Mouse (Mus musculus) embryonic fibroblast, embryonic 13.5 days (primary cell): ENCODE results near the gene Zbtb3.
"Not testable (repeated sequence)": the region's sequence is repeated elsewhere in the genome, so short reads cannot be mapped to it uniquely, and the experiment has no call there.

Source experiments
- CTCF ChIP-seq: IDR thresholded peaks from 2 replicates; pipeline ENCODE4 v1.5.1; 2011; ENCODE audit warnings: mild to moderate bottlenecking, control low read depth, low read length, moderate library complexity, borderline replicate concordance; ENCODE audit not compliant: insufficient read depth
- POLR2A ChIP-seq: IDR thresholded peaks from 2 replicates; pipeline ENCODE4 v1.6.1; 2011; ENCODE audit warnings: low read depth, mild to moderate bottlenecking, control low read depth, low read length, moderate library complexity

DNA sequence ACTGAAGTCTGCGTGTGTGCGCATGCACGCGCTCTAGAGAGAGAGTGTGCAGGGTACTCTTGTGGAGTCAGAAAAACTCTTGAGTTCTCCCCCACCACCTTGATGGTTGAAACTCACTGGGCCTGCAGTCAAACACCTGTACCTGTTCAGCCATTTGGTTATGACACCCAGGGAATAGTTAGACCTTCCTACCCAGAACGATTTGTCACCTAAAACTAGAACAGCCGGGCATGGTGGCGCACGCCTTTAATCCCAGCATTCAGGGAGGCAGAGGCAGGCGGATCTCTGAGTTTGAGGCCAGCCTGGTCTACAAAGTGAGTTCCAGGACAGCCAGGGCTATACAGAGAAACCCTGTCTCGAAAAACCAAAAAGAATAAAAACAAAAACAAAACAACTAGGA lies 34.0 kb downstream of the Zbtb3 start:
- not testable (repeated sequence) for TF ChIP-seq POLR2A, CTCF
